Mouse (Mus musculus): ENCODE data around the gene Vangl2. TPM values are rescaled to one million over a fixed set of nuclear protein-coding genes. Genes with fewer than 3 reads are reported as not detected.

The Vangl2 gene
- polyA plus RNA-seq, 1 experiment from 2014 or later = 23.3 TPM

- no peak for ATAC-seq (ENCODE audit: insufficient number of reproducible peaks, low FRiP score, low TSS enrichment, low read depth)
- Histone ChIP-seq H3K27me3 (ENCODE audit: control insufficient read depth, insufficient read depth, low read length) (no peaks in the 10 kb centered on the region), H3K4me1 (ENCODE audit: control insufficient read depth, insufficient read depth, low read length) (peaks cover 23% of the 10 kb centered on the region), H3K4me2 (ENCODE audit: low read depth, severe bottlenecking) (no peak overlapping the region), H3K27ac (replicated peaks; ENCODE audit: low read depth, low read length) (no peak overlapping the region; the same call in 1 of the 2 replicates), H3K4me3 (ENCODE audit: low read depth, low read length) (no peak overlapping the region), H3K36me3 (ENCODE audit: control insufficient read depth, insufficient read depth, low read length) (peaks cover 11% of the 10 kb centered on the region), H3K9ac (ENCODE audit: low read length) (no peak overlapping the region), H3K9me3 (ENCODE audit: control insufficient read depth, low read length) (no peaks in the 10 kb centered on the region)
- 90% methylated on average over 8 of the region's 8 CpGs for WGBS
- DNase-seq (ENCODE audit: low spot score) = no peak
Observed at GRCm38 (mm10) chr1:172016031-172016430, 12.2 kb downstream of the Vangl2 start.

GRCm38 (mm10) chr1:172015312-172015939 is 12.8 kb downstream of the Vangl2 start:
- Histone ChIP-seq H3K4me3 (ENCODE audit: low read depth, low read length) (no peak overlapping the region), H3K36me3 (ENCODE audit: control insufficient read depth, insufficient read depth, low read length) (peaks cover 11% of the 10 kb centered on the region), H3K9ac (ENCODE audit: low read length) (no peak overlapping the region; the same call in 1 of the 2 replicates), H3K27ac (replicated peaks; ENCODE audit: low read depth, low read length) (no peak overlapping the region), H3K27me3 (ENCODE audit: control insufficient read depth, insufficient read depth, low read length) (no peaks in the 10 kb centered on the region), H3K9me3 (ENCODE audit: control insufficient read depth, low read length) (no peaks in the 10 kb centered on the region), H3K4me1 (ENCODE audit: control insufficient read depth, insufficient read depth, low read length) (peaks cover 23% of the 10 kb centered on the region), H3K4me2 (ENCODE audit: low read depth, severe bottlenecking) (no peak overlapping the region)
- DNase-seq (ENCODE audit: low spot score) (no peak), ATAC-seq (ENCODE audit: insufficient number of reproducible peaks, low FRiP score, low TSS enrichment, low read depth) (no peak)
- 78% methylated on average over 9 of the region's 9 CpGs for WGBS

- Histone ChIP-seq H3K4me1 (ENCODE audit: control insufficient read depth, insufficient read depth, low read length) (peaks cover 23% of the 10 kb centered on the region), H3K27ac (replicated peaks; ENCODE audit: low read depth, low read length) (no peak overlapping the region), H3K36me3 (ENCODE audit: control insufficient read depth, insufficient read depth, low read length) (peaks cover 17% of the 10 kb centered on the region), H3K4me2 (ENCODE audit: low read depth, severe bottlenecking) (no peak overlapping the region), H3K9ac (ENCODE audit: low read length) (no peak overlapping the region; the same call in 1 of the 2 replicates), H3K4me3 (ENCODE audit: low read depth, low read length) (no peak overlapping the region), H3K9me3 (ENCODE audit: control insufficient read depth, low read length) (no peaks in the 10 kb centered on the region), H3K27me3 (ENCODE audit: control insufficient read depth, insufficient read depth, low read length) (no peaks in the 10 kb centered on the region)
- DNase-seq (ENCODE audit: low spot score) = no peak
- ATAC-seq (ENCODE audit: insufficient number of reproducible peaks, low FRiP score, low TSS enrichment, low read depth) = no peak
- WGBS = 86% methylated on average over 9 of the region's 9 CpGs
Observed at GRCm38 (mm10) chr1:172014771-172015170, 13.5 kb downstream of the Vangl2 start.

- Histone ChIP-seq H3K27me3 (ENCODE audit: control insufficient read depth, insufficient read depth, low read length) (no peaks in the 10 kb centered on the region), H3K4me1 (ENCODE audit: control insufficient read depth, insufficient read depth, low read length) (peaks cover 13% of the 10 kb centered on the region), H3K27ac (replicated peaks; ENCODE audit: low read depth, low read length) (no peak overlapping the region), H3K36me3 (ENCODE audit: control insufficient read depth, insufficient read depth, low read length) (peaks cover 23% of the 10 kb centered on the region), H3K9me3 (ENCODE audit: control insufficient read depth, low read length) (no peaks in the 10 kb centered on the region), H3K4me2 (ENCODE audit: low read depth, severe bottlenecking) (no peak overlapping the region), H3K9ac (ENCODE audit: low read length) (no peak overlapping the region), H3K4me3 (ENCODE audit: low read depth, low read length) (no peak overlapping the region)
- ATAC-seq (ENCODE audit: insufficient number of reproducible peaks, low FRiP score, low TSS enrichment, low read depth) (no peak), DNase-seq (ENCODE audit: low spot score) (peak; percentile 82)
- WGBS = 31% methylated on average over 5 of the region's 5 CpGs
Observed at GRCm38 (mm10) chr1:172012030-172012429, 16.2 kb downstream of the Vangl2 start.

GRCm38 (mm10) chr1:172010042-172010824 is 18.0 kb downstream of the Vangl2 start:
- no peak overlapping the region for H3K27ac ChIP-seq (replicated peaks; ENCODE audit: low read depth, low read length)
- 93% methylated on average over 20 of the region's 20 CpGs for WGBS
- ATAC-seq (ENCODE audit: insufficient number of reproducible peaks, low FRiP score, low TSS enrichment, low read depth) (no peak), DNase-seq (ENCODE audit: low spot score) (no peak)
- no peak overlapping the region for H3K4me3 ChIP-seq (ENCODE audit: low read depth, low read length)
- no peak overlapping the region for H3K4me2 ChIP-seq (ENCODE audit: low read depth, severe bottlenecking)
- H3K36me3 ChIP-seq (ENCODE audit: control insufficient read depth, insufficient read depth, low read length) = peaks cover 32% of the 10 kb centered on the region
- H3K9me3 ChIP-seq (ENCODE audit: control insufficient read depth, low read length) = no peaks in the 10 kb centered on the region
- no peaks in the 10 kb centered on the region for H3K27me3 ChIP-seq (ENCODE audit: control insufficient read depth, insufficient read depth, low read length)
- no peak overlapping the region for H3K9ac ChIP-seq (ENCODE audit: low read length)
- H3K4me1 ChIP-seq (ENCODE audit: control insufficient read depth, insufficient read depth, low read length) = no peaks in the 10 kb centered on the region

GRCm38 (mm10) chr1:172009406-172009805 is 18.8 kb downstream of the Vangl2 start:
- H3K27ac ChIP-seq (replicated peaks; ENCODE audit: low read depth, low read length) = no peak overlapping the region
- H3K4me1 ChIP-seq (ENCODE audit: control insufficient read depth, insufficient read depth, low read length) = no peaks in the 10 kb centered on the region
- no peaks in the 10 kb centered on the region for H3K27me3 ChIP-seq (ENCODE audit: control insufficient read depth, insufficient read depth, low read length)
- WGBS = 96% methylated on average over 21 of the region's 21 CpGs
- peaks cover 36% of the 10 kb centered on the region for H3K36me3 ChIP-seq (ENCODE audit: control insufficient read depth, insufficient read depth, low read length)
- ATAC-seq (ENCODE audit: insufficient number of reproducible peaks, low FRiP score, low TSS enrichment, low read depth) = no peak
- no peak overlapping the region for H3K4me3 ChIP-seq (ENCODE audit: low read depth, low read length)
- DNase-seq (ENCODE audit: low spot score) = no peak
- no peak overlapping the region for H3K9ac ChIP-seq (ENCODE audit: low read length)
- H3K4me2 ChIP-seq (ENCODE audit: low read depth, severe bottlenecking) = no peak overlapping the region
- no peaks in the 10 kb centered on the region for H3K9me3 ChIP-seq (ENCODE audit: control insufficient read depth, low read length)

- no peaks in the 10 kb centered on the region for H3K27me3 ChIP-seq (ENCODE audit: control insufficient read depth, insufficient read depth, low read length)
- no peaks in the 10 kb centered on the region for H3K9me3 ChIP-seq (ENCODE audit: control insufficient read depth, low read length)
- no peak overlapping the region for H3K27ac ChIP-seq (replicated peaks; ENCODE audit: low read depth, low read length)
- DNase-seq (ENCODE audit: low spot score) = no peak
- no peak overlapping the region for H3K4me3 ChIP-seq (ENCODE audit: low read depth, low read length)
- no peak for ATAC-seq (ENCODE audit: insufficient number of reproducible peaks, low FRiP score, low TSS enrichment, low read depth)
- no peak overlapping the region for H3K4me2 ChIP-seq (ENCODE audit: low read depth, severe bottlenecking)
- 93% methylated on average over 9 of the region's 9 CpGs for WGBS
- H3K4me1 ChIP-seq (ENCODE audit: control insufficient read depth, insufficient read depth, low read length) = no peaks in the 10 kb centered on the region
- H3K36me3 ChIP-seq (ENCODE audit: control insufficient read depth, insufficient read depth, low read length) = peaks cover 36% of the 10 kb centered on the region
- no peak overlapping the region for H3K9ac ChIP-seq (ENCODE audit: low read length)
Observed at GRCm38 (mm10) chr1:172008351-172008750, 19.9 kb downstream of the Vangl2 start.

- H3K27me3 ChIP-seq (ENCODE audit: control insufficient read depth, insufficient read depth, low read length) = no peaks in the 10 kb centered on the region
- 93% methylated on average over 21 of the region's 21 CpGs for WGBS
- no peak overlapping the region for H3K9ac ChIP-seq (ENCODE audit: low read length)
- no peaks in the 10 kb centered on the region for H3K9me3 ChIP-seq (ENCODE audit: control insufficient read depth, low read length)
- H3K4me1 ChIP-seq (ENCODE audit: control insufficient read depth, insufficient read depth, low read length) = no peaks in the 10 kb centered on the region
- ATAC-seq (ENCODE audit: insufficient number of reproducible peaks, low FRiP score, low TSS enrichment, low read depth) (no peak), DNase-seq (ENCODE audit: low spot score) (no peak)
- no peak overlapping the region for H3K4me2 ChIP-seq (ENCODE audit: low read depth, severe bottlenecking)
- no peak overlapping the region for H3K27ac ChIP-seq (replicated peaks; ENCODE audit: low read depth, low read length)
- H3K36me3 ChIP-seq (ENCODE audit: control insufficient read depth, insufficient read depth, low read length) = peaks cover 37% of the 10 kb centered on the region
- no peak overlapping the region for H3K4me3 ChIP-seq (ENCODE audit: low read depth, low read length)
Observed at GRCm38 (mm10) chr1:172007761-172008160, 20.5 kb downstream of the Vangl2 start.
